Mouse (Mus musculus): Measurements from ENCODE around the gene Tgfb3.
A peak's percentile ranks its signal among the peaks of the same experiment; 100 is the strongest.

DNA sequence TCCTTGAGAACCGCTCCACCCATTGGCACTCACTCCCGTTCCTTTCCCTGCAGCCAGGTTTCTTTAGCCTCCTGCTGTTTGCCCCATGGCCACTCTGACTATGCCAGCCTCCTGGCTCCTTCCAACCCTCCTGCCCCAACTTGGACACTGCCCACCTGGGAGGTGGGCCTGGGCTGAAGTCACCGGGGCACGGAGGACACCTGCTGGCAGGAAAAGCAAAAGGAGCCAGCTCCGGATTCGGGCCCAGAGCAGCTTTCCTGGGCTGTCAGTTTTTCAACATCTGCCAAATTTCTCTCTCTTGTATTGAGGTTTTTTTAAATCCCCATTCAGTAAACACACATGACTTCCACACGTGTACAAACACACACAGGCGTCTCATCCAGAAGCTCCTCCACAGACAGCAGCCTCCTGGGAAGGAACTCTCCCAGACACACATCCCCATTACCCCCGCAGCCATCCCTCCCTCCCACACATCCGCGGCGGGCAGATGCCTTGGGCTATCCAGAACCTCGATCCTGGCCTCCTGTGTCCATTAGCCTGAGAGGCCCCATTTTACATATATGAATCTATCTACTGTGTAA, 2.4 kb downstream of the Tgfb3 start:
- TF ChIP-seq CTCF (IDR thresholded peaks at IDR 0.05) = peak; percentile 61
- no peak for TF ChIP-seq POLR2A (IDR thresholded peaks at IDR 0.05; ENCODE audit: insufficient read depth, low read depth, low read length)
- no peak for TF ChIP-seq EP300 (IDR thresholded peaks at IDR 0.05; ENCODE audit: insufficient read depth, low read depth, low read length)
